Mouse (Mus musculus): ENCODE measurements around the gene Gabrb1. TPM values are rescaled to one million over a fixed set of nuclear protein-coding genes. Genes with fewer than 3 reads are reported as not detected.

Gene Gabrb1
- polyA plus RNA-seq, 2 experiments: under 0.01 to 0.03 TPM

- Histone ChIP-seq H3K4me1 (replicated peaks; ENCODE audit: control insufficient read depth in 2 of 2, insufficient read depth in 2 of 2, low read length in 1 of 2) (no peaks in the 10 kb centered on the region), H3K27me3 (ENCODE audit: control insufficient read depth, insufficient read depth, low read length) (no peaks in the 10 kb centered on the region), H3K9me3 (ENCODE audit: control insufficient read depth, low read length) (no peaks in the 10 kb centered on the region), H3K4me3 (ENCODE audit: insufficient read depth in 1 of 2, low read depth in 2 of 2, low read length in 2 of 2) (no peak overlapping the region), H3K9ac (replicated peaks) (no peak overlapping the region), H3K4me2 (ENCODE audit: low read depth) (no peak overlapping the region), H3K36me3 (replicated peaks; ENCODE audit: control insufficient read depth, insufficient read depth, low read depth) (no peaks in the 10 kb centered on the region), H3K27ac (no peak overlapping the region)
- DNase-seq (ENCODE audit: low read depth in 3 of 3, low spot score in 3 of 3) (no peak), ATAC-seq (ENCODE audit: insufficient read depth) (no peak)
- 47% methylated on average over 2 of the region's 2 CpGs for WGBS (ENCODE audit: insufficient replicate concordance)
- TF ChIP-seq CTCF (IDR thresholded peaks at IDR 0.05; ENCODE audit: low read depth) (no peak), EP300 (IDR thresholded peaks at IDR 0.05; ENCODE audit: low read depth) (no peak)
These were observed 307.6 kb downstream of the Gabrb1 start for GRCm38 (mm10) chr5:71965529-71965928.

GRCm38 (mm10) chr5:71970140-71970800 is 312.4 kb downstream of the Gabrb1 start:
- DNase-seq (ENCODE audit: low read depth in 3 of 3, low spot score in 3 of 3): no peak
- Histone ChIP-seq H3K27ac (no peak overlapping the region), H3K36me3 (replicated peaks; ENCODE audit: control insufficient read depth, insufficient read depth, low read depth) (no peaks in the 10 kb centered on the region), H3K27me3 (ENCODE audit: control insufficient read depth, insufficient read depth, low read length) (no peaks in the 10 kb centered on the region), H3K4me3 (ENCODE audit: insufficient read depth in 1 of 2, low read depth in 2 of 2, low read length in 2 of 2) (no peak overlapping the region), H3K4me1 (replicated peaks; ENCODE audit: control insufficient read depth in 2 of 2, insufficient read depth in 2 of 2, low read length in 1 of 2) (no peaks in the 10 kb centered on the region), H3K4me2 (ENCODE audit: low read depth) (no peak overlapping the region), H3K9ac (replicated peaks) (no peak overlapping the region), H3K9me3 (ENCODE audit: control insufficient read depth, low read length) (no peaks in the 10 kb centered on the region)
- TF ChIP-seq CTCF (IDR thresholded peaks at IDR 0.05; ENCODE audit: low read depth): no peak
- no peak for TF ChIP-seq EP300 (IDR thresholded peaks at IDR 0.05; ENCODE audit: low read depth)
- WGBS (ENCODE audit: insufficient replicate concordance): 59% methylated on average over 8 of the region's 8 CpGs
- ATAC-seq (ENCODE audit: insufficient read depth): no peak

- no peak for TF ChIP-seq CTCF (IDR thresholded peaks at IDR 0.05; ENCODE audit: low read depth)
- TF ChIP-seq EP300 (IDR thresholded peaks at IDR 0.05; ENCODE audit: low read depth): no peak
- 52% methylated on average over 5 of the region's 5 CpGs for WGBS (ENCODE audit: insufficient replicate concordance)
- Histone ChIP-seq H3K9me3 (ENCODE audit: control insufficient read depth, low read length) (no peaks in the 10 kb centered on the region), H3K4me3 (ENCODE audit: insufficient read depth in 1 of 2, low read depth in 2 of 2, low read length in 2 of 2) (no peak overlapping the region), H3K4me2 (ENCODE audit: low read depth) (no peak overlapping the region), H3K36me3 (replicated peaks; ENCODE audit: control insufficient read depth, insufficient read depth, low read depth) (no peaks in the 10 kb centered on the region), H3K27ac (no peak overlapping the region), H3K4me1 (replicated peaks; ENCODE audit: control insufficient read depth in 2 of 2, insufficient read depth in 2 of 2, low read length in 1 of 2) (no peaks in the 10 kb centered on the region), H3K9ac (replicated peaks) (no peak overlapping the region), H3K27me3 (ENCODE audit: control insufficient read depth, insufficient read depth, low read length) (no peaks in the 10 kb centered on the region)
- DNase-seq (ENCODE audit: low read depth in 3 of 3, low spot score in 3 of 3) (no peak), ATAC-seq (ENCODE audit: insufficient read depth) (no peak)
These were observed 314.9 kb downstream of the Gabrb1 start for GRCm38 (mm10) chr5:71972831-71973230.

- no peaks in the 10 kb centered on the region for H3K36me3 ChIP-seq (replicated peaks; ENCODE audit: control insufficient read depth, insufficient read depth, low read depth)
- no peak for TF ChIP-seq EP300 (IDR thresholded peaks at IDR 0.05; ENCODE audit: low read depth)
- TF ChIP-seq CTCF (IDR thresholded peaks at IDR 0.05; ENCODE audit: low read depth): no peak
- 70% methylated on average over 4 of the region's 4 CpGs for WGBS (ENCODE audit: insufficient replicate concordance)
These were observed 318.2 kb downstream of the Gabrb1 start for GRCm38 (mm10) chr5:71976133-71976532.

GRCm38 (mm10) chr5:71976571-71977061 is 318.7 kb downstream of the Gabrb1 start:
- no peak for TF ChIP-seq CTCF (IDR thresholded peaks at IDR 0.05; ENCODE audit: low read depth)
- TF ChIP-seq EP300 (IDR thresholded peaks at IDR 0.05; ENCODE audit: low read depth): no peak
- no peak overlapping the region for H3K4me2 ChIP-seq (ENCODE audit: low read depth)
- no peaks in the 10 kb centered on the region for H3K36me3 ChIP-seq (replicated peaks; ENCODE audit: control insufficient read depth, insufficient read depth, low read depth)
- ATAC-seq (ENCODE audit: insufficient read depth) (no peak), DNase-seq (ENCODE audit: low read depth in 3 of 3, low spot score in 3 of 3) (no peak)
- no peaks in the 10 kb centered on the region for H3K27me3 ChIP-seq (ENCODE audit: control insufficient read depth, insufficient read depth, low read length)
- H3K4me1 ChIP-seq (replicated peaks; ENCODE audit: control insufficient read depth in 2 of 2, insufficient read depth in 2 of 2, low read length in 1 of 2): no peaks in the 10 kb centered on the region
- H3K9ac ChIP-seq (replicated peaks): no peak overlapping the region
- H3K27ac ChIP-seq: no peak overlapping the region
- H3K4me3 ChIP-seq (ENCODE audit: insufficient read depth in 1 of 2, low read depth in 2 of 2, low read length in 2 of 2): no peak overlapping the region
- 53% methylated on average over 5 of the region's 5 CpGs for WGBS (ENCODE audit: insufficient replicate concordance)
- no peaks in the 10 kb centered on the region for H3K9me3 ChIP-seq (ENCODE audit: control insufficient read depth, low read length)

More at GRCm38 (mm10) chr5:71976133-71976532, 318.2 kb downstream of the Gabrb1 start:
- Histone ChIP-seq H3K27me3 (ENCODE audit: control insufficient read depth, insufficient read depth, low read length) (no peaks in the 10 kb centered on the region), H3K27ac (no peak overlapping the region), H3K4me3 (ENCODE audit: insufficient read depth in 1 of 2, low read depth in 2 of 2, low read length in 2 of 2) (no peak overlapping the region), H3K4me2 (ENCODE audit: low read depth) (no peak overlapping the region), H3K9ac (replicated peaks) (no peak overlapping the region), H3K4me1 (replicated peaks; ENCODE audit: control insufficient read depth in 2 of 2, insufficient read depth in 2 of 2, low read length in 1 of 2) (no peaks in the 10 kb centered on the region), H3K9me3 (ENCODE audit: control insufficient read depth, low read length) (no peaks in the 10 kb centered on the region)
- no peak for DNase-seq (ENCODE audit: low read depth in 3 of 3, low spot score in 3 of 3)
- no peak for ATAC-seq (ENCODE audit: insufficient read depth)
